Mouse (Mus musculus) adrenal gland, postnatal 0 days (tissue): ENCODE measurements around the gene Gm49394. TPM values are rescaled to one million over a fixed set of nuclear protein-coding genes. Genes with fewer than 3 reads are reported as not detected.

Experiments used
- microRNA-seq: library from miRNA; unstranded; fragments of <30 nt; microRNA quantifications from one replicate; pipeline ENCODE4, GENCODE M21; 2016; ENCODE audit warnings: borderline replicate concordance; ENCODE audit not compliant: insufficient number of aligned reads
- polyA plus RNA-seq: library from polyadenylated mRNA; unstranded; fragments of >200 nt; fragmentation: Nextera tagmentation; extraction: Ambion mirVana; gene quantifications from 2 replicates; pipeline ENCODE4 v1.2.1, GENCODE M21; 2015

The Gm49394 gene
- polyA plus RNA-seq = not detected in 2 replicates

DNA sequence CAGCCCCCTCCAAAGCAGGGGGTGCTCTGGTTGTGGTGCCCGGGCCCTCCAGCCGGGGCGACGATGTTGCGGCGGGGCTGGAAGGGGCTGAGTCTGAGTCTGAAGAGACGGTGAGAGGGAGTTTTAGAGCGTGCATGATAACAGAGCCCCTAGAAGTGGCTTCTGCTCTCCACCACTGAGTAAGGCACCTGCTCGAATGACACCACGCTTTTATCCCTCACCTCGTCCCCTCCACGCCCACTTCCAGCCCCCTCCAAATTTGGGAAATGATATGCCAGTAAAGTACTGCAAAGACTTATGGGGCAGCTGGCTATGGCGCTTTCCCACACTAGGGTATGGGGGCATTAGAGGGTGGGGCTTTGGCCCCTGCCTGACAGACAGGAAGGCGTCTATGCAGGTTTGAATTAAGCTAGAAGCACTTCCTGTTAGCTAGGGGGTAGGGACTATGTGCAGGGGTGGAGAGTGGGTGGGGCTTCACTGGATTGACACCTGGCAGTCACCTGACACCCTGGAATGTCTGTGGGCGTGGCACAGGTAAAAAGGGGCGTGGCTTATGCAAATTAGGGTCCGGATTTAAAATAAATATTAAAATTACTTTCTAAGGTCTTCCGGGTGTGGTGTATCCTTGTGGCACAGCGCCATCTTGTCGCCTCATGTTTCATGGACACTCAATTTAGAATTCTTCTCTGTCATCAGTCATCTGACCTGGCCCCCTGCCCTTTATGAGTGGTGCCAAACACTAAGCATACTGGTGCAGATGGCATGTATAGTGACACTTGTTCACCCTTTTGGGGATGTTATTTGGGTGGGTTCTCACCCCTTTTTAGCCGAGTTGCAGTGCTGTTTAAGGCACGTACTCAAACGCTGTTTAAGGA lies at the start of gene Gm49394:
Gene Gm49394 (minus strand): TSS at position 192 of the 875 bp plus-strand sequence.

GRCm38 (mm10) chr7:142666659-142667058 lies 3.1 kb downstream of the Gm49394 start, which contains the start of gene Igf2:
TSS of gene Igf2 (minus strand) at chr7:142666816.

Small RNA genes within 50 kb of the gene (microRNA-seq; reads per million reads assigned to microRNA genes)
- 926 reads per million, percentile 75 among the genes with 10 or more reads in this experiment for gene Mir483

Other genes with a start within 250 kb of the Gm49394 start
- gene Syt8, start 235.1 kb downstream of the Gm49394 start, polyA plus RNA-seq = 0.99 TPM in 1 of 2 replicates, not detected in the other
- gene Tnni2, start 228.1 kb downstream of the Gm49394 start, polyA plus RNA-seq = 14.4 and 42.6 TPM in 2 replicates
- gene Lsp1, start 209.1 kb downstream of the Gm49394 start, polyA plus RNA-seq = 34.1 and 44.4 TPM in 2 replicates
- gene Tnnt3, start 171.1 kb downstream of the Gm49394 start, polyA plus RNA-seq = 11.5 and 54.4 TPM in 2 replicates
- gene Mrpl23, start 137.3 kb downstream of the Gm49394 start, polyA plus RNA-seq = 18.5 and 18.8 TPM in 2 replicates
- 366 and 579 TPM in 2 replicates for gene Igf2, start 3.1 kb downstream of the Gm49394 start, polyA plus RNA-seq
- 0.39 and 0.79 TPM in 2 replicates for gene Ins2, start 73.4 kb upstream of the Gm49394 start, polyA plus RNA-seq